Mouse (Mus musculus) embryonic facial prominence, embryonic 11.5 days (tissue): ENCODE measurements around the gene Acad10. TPM values are rescaled to one million over a fixed set of nuclear protein-coding genes. Genes with fewer than 3 reads are reported as not detected.
A peak's percentile ranks its signal among the peaks of the same experiment; 100 is the strongest.

Experiments
- ATAC-seq: fragments of 200-750 bp; cut with Nextera tagmentation; replicated peaks from 2 replicates; pipeline ENCODE4 v1.8.0; 2017; ENCODE audit warnings: low read depth; ENCODE audit not compliant: insufficient number of reproducible peaks, low FRiP score, low TSS enrichment
- DNase-seq: peaks from one replicate; pipeline ENCODE4 v3.0.0-alpha.2; 2015; ENCODE audit warnings: low spot score
- H3K27ac ChIP-seq: fragments of 300-500 bp; sonication (generic); replicated peaks from 2 replicates; pipeline ENCODE4 v1.5.1; 2014; ENCODE audit warnings: mild to moderate bottlenecking, low read depth, low read length, control low read depth
- H3K27me3 ChIP-seq: fragments of 300-500 bp; sonication (generic); 2 replicates; pipeline ENCODE4 v1.6.1; 2014; ENCODE audit warnings: mild to moderate bottlenecking, low read length, moderate library complexity, mixed read lengths; ENCODE audit not compliant: control insufficient read depth, insufficient read depth
- H3K36me3 ChIP-seq: fragments of 300-500 bp; sonication (generic); replicated peaks from 2 replicates; pipeline ENCODE4 v1.6.1; 2014; ENCODE audit warnings: low read depth, mild to moderate bottlenecking, low read length, moderate library complexity, mixed read lengths; ENCODE audit not compliant: control insufficient read depth, insufficient read depth
- H3K4me1 ChIP-seq: fragments of 300-500 bp; sonication (generic); 2 replicates; pipeline ENCODE4 v1.6.1; 2014; ENCODE audit warnings: low read length, mixed read lengths; ENCODE audit not compliant: control insufficient read depth, insufficient read depth
- H3K4me2 ChIP-seq: fragments of 300-500 bp; sonication (generic); 2 replicates; pipeline ENCODE4 v1.6.1; 2014; ENCODE audit warnings: low read depth, mild to moderate bottlenecking, control low read depth, low read length, moderate library complexity
- H3K4me3 ChIP-seq: fragments of 300-500 bp; sonication (generic); 2 replicates; pipeline ENCODE4 v1.5.1; 2014; ENCODE audit warnings: low read depth, low read length, control low read depth
- H3K9ac ChIP-seq: fragments of 300-500 bp; sonication (generic); replicated peaks from 2 replicates; pipeline ENCODE4 v1.6.1; 2014; ENCODE audit warnings: mild to moderate bottlenecking, control low read depth, low read length
- H3K9me3 ChIP-seq: fragments of 300-500 bp; sonication (generic); replicated peaks from 2 replicates; pipeline ENCODE4 v1.6.1; 2016; ENCODE audit warnings: mild to moderate bottlenecking, low read length, inconsistent platforms, mixed read lengths; ENCODE audit not compliant: control insufficient read depth
- WGBS: fragments of 180-500 bp; shearing (Covaris S2); extraction: QIAGEN DNeasy Blood & Tissue Kit; methylation state at CpG from one replicate; pipeline ENCODE4 v1.1.7; 2014; 5-methylcytosine and 5-hydroxymethylcytosine counted together
- polyA plus RNA-seq: library from polyadenylated mRNA; unstranded; fragments of >200 nt; fragmentation: Nextera tagmentation; extraction: Ambion mirVana; gene quantifications from 2 replicates; pipeline ENCODE4 v1.2.1, GENCODE M21; 2014

Gene Acad10
- polyA plus RNA-seq, 1 experiment from 2014 or later = 1.2 TPM

- peak within 1 kb of the TSS; percentile 48 for H3K27ac ChIP-seq
- ATAC-seq = peak; percentile 80
- WGBS = 3% methylated on average over 47 of the region's 47 CpGs
Observed at GRCm38 (mm10) chr5:121593451-121594401, 66.6 kb downstream of the Acad10 start, which contains the start of gene Aldh2. Gene Aldh2, minus strand, starts transcription at chr5:121593824.

GRCm38 (mm10) chr5:121592816-121593407 is 67.4 kb downstream of the Acad10 start:
- Histone ChIP-seq H3K36me3 (no peaks in the 10 kb centered on the region), H3K4me1 (no peaks in the 10 kb centered on the region), H3K9ac (peak overlapping the region; percentile 81), H3K27me3 (no peaks in the 10 kb centered on the region), H3K4me2 (peak overlapping the region; percentile 73), H3K27ac (peak overlapping the region; percentile 48; the same call in 1 of the 2 replicates), H3K9me3 (no peaks in the 10 kb centered on the region), H3K4me3 (peak overlapping the region; percentile 72)
- 3% methylated on average over 33 of the region's 33 CpGs for WGBS
- peak; percentile 53; the same call in 1 of the 2 replicates for ATAC-seq
- peak; percentile 13 for DNase-seq

More at GRCm38 (mm10) chr5:121593451-121594401, 66.6 kb downstream of the Acad10 start, which contains the start of gene Aldh2:
- H3K4me2 ChIP-seq = peak within 1 kb of the TSS; percentile 73
- H3K4me3 ChIP-seq = peak within 1 kb of the TSS; percentile 72
- H3K27me3 ChIP-seq = no peaks in the 10 kb centered on the region
- peak; percentile 90 for DNase-seq
- H3K9ac ChIP-seq = peak within 1 kb of the TSS; percentile 81
- H3K36me3 ChIP-seq = no peaks in the 10 kb centered on the region
- no peaks in the 10 kb centered on the region for H3K9me3 ChIP-seq
- no peaks in the 10 kb centered on the region for H3K4me1 ChIP-seq

GRCm38 (mm10) chr5:121592064-121592815 is 68.1 kb downstream of the Acad10 start:
- no peak for ATAC-seq
- peak overlapping the region; percentile 73 for H3K4me2 ChIP-seq
- H3K9me3 ChIP-seq = no peaks in the 10 kb centered on the region
- no peak for DNase-seq
- H3K9ac ChIP-seq = no peak overlapping the region; the same call in 1 of the 2 replicates
- no peaks in the 10 kb centered on the region for H3K36me3 ChIP-seq
- H3K4me1 ChIP-seq = no peaks in the 10 kb centered on the region
- whole genome bisulfite sequencing = 65% methylated on average over 11 of the region's 11 CpGs
- H3K4me3 ChIP-seq = peak overlapping the region; percentile 72
- H3K27ac ChIP-seq = no peak overlapping the region
- no peaks in the 10 kb centered on the region for H3K27me3 ChIP-seq

GRCm38 (mm10) chr5:121591417-121592063 is 68.8 kb downstream of the Acad10 start:
- Histone ChIP-seq H3K4me3 (no peak overlapping the region), H3K4me2 (no peak overlapping the region), H3K4me1 (no peaks in the 10 kb centered on the region), H3K36me3 (no peaks in the 10 kb centered on the region), H3K9me3 (no peaks in the 10 kb centered on the region), H3K27ac (no peak overlapping the region), H3K9ac (no peak overlapping the region), H3K27me3 (no peaks in the 10 kb centered on the region)
- DNase-seq (no peak), ATAC-seq (no peak)
- 79% methylated on average over 11 of the region's 11 CpGs for whole genome bisulfite sequencing

GRCm38 (mm10) chr5:121589928-121590327 is 70.4 kb downstream of the Acad10 start:
- H3K4me1 ChIP-seq = no peaks in the 10 kb centered on the region
- no peak overlapping the region for H3K27ac ChIP-seq
- H3K27me3 ChIP-seq = no peaks in the 10 kb centered on the region
- no peak for DNase-seq
- no peak overlapping the region for H3K4me2 ChIP-seq
- no peaks in the 10 kb centered on the region for H3K9me3 ChIP-seq
- WGBS = 84% methylated on average over 6 of the region's 6 CpGs
- H3K36me3 ChIP-seq = no peaks in the 10 kb centered on the region
- no peak for ATAC-seq
- H3K9ac ChIP-seq = no peak overlapping the region
- H3K4me3 ChIP-seq = no peak overlapping the region

- Histone ChIP-seq H3K4me2 (no peak overlapping the region), H3K4me3 (no peak overlapping the region), H3K9ac (no peak overlapping the region), H3K27ac (no peak overlapping the region), H3K36me3 (no peaks in the 10 kb centered on the region), H3K9me3 (no peaks in the 10 kb centered on the region), H3K27me3 (no peaks in the 10 kb centered on the region), H3K4me1 (no peaks in the 10 kb centered on the region; the same call in 1 of the 2 replicates)
- WGBS = 71% methylated on average over 6 of the region's 6 CpGs
- DNase-seq (no peak), ATAC-seq (no peak)
Observed at GRCm38 (mm10) chr5:121586400-121587039, 73.8 kb downstream of the Acad10 start.

- no peak overlapping the region for H3K4me3 ChIP-seq
- H3K9ac ChIP-seq = no peak overlapping the region
- H3K27me3 ChIP-seq = no peaks in the 10 kb centered on the region
- no peaks in the 10 kb centered on the region; the same call in 1 of the 2 replicates for H3K4me1 ChIP-seq
- no peaks in the 10 kb centered on the region for H3K9me3 ChIP-seq
- ATAC-seq = no peak
- H3K27ac ChIP-seq = no peak overlapping the region
- 79% methylated on average over 5 of the region's 5 CpGs for WGBS
- DNase-seq = no peak
- H3K36me3 ChIP-seq = no peaks in the 10 kb centered on the region
- H3K4me2 ChIP-seq = no peak overlapping the region
Observed at GRCm38 (mm10) chr5:121585699-121586098, 74.6 kb downstream of the Acad10 start.
